ENCODE assay signal across 9 mouse cellular contexts in genomic region chr3:68708230-68708629, GRCm38 (mm10). TPM values are rescaled to one million over a fixed set of nuclear protein-coding genes. Genes with fewer than 3 reads are reported as not detected.
DNase-seq lines count a peak whose midpoint lies in the region; ATAC-seq and TF ChIP-seq lines count a peak whose summit lies in the region.
"Had no signal": no experiment of that assay in that cellular context is flagged by ENCODE, and none has a peak within 500 bp of the region (broad histone marks: within the 10 kb centered on the region; RNA-seq: fewer than 3 reads in every experiment).

No protein-coding gene starts in this region.

- peak; percentile 24 to 55 for DNase-seq in heart, adult 2 months
- peak; percentile 69 for DNase-seq in testis, postnatal 10 days (ENCODE audit: low spot score)
- no peak for DNase-seq in testis, postnatal 14 days (ENCODE audit: low spot score)
- peak; percentile 79 to 83 for DNase-seq in cerebellum, postnatal 10 days
- DNase-seq in heart, postnatal 4 days, result peak; percentile 76
- peak; percentile 63 for DNase-seq in lung, postnatal 25 days (ENCODE audit: low spot score)
- DNase-seq in urinary bladder, adult 2 months (ENCODE audit: low spot score), result no peak

- WGBS in heart, adult 2 months, result 34% methylated on average over 8 of the region's 8 CpGs
- 42% methylated on average over 8 of the region's 8 CpGs for WGBS in heart, embryonic 12.5 days

- TF ChIP-seq POLR2A in heart, adult 2 months (IDR thresholded peaks at IDR 0.05; ENCODE audit: insufficient read depth, low read depth, low read length), result no peak

- no peaks in the 10 kb centered on the region for H3K36me3 ChIP-seq in heart, adult 2 months (ENCODE audit: control insufficient read depth, insufficient read depth, low read length)
- H3K36me3 ChIP-seq in heart, embryonic 12.5 days, result no peaks in the 10 kb centered on the region

- TF ChIP-seq CTCF in heart, adult 2 months (IDR thresholded peaks at IDR 0.05), result peak; percentile 78

- H3K4me2 ChIP-seq in heart, embryonic 12.5 days, result no peak overlapping the region

- H3K4me1 ChIP-seq in heart, adult 2 months (ENCODE audit: control insufficient read depth, insufficient read depth, low read length), result no peaks in the 10 kb centered on the region
- 0 out of 2 replicates have a peak, but pooled peaks cover 5% of the 10 kb centered on the region for H3K4me1 ChIP-seq in heart, embryonic 12.5 days (replicated peaks)

- no peak overlapping the region for H3K4me3 ChIP-seq in heart, adult 2 months
- no peak overlapping the region for H3K4me3 ChIP-seq in heart, embryonic 12.5 days

- H3K27me3 ChIP-seq in heart, adult 2 months (ENCODE audit: control insufficient read depth, insufficient read depth, low read length), result no peaks in the 10 kb centered on the region
- no peaks in the 10 kb centered on the region for H3K27me3 ChIP-seq in heart, embryonic 12.5 days (replicated peaks)

- ATAC-seq in heart, embryonic 12.5 days (ENCODE audit: insufficient number of reproducible peaks, low FRiP score), result no peak

- H3K9ac ChIP-seq in heart, adult 2 months (ENCODE audit: low read depth, low read length), result no peak overlapping the region
- H3K9ac ChIP-seq in heart, embryonic 12.5 days, result no peak overlapping the region

- intact Hi-C loops in heart, adult 2 months (cut with DNase I), result loop anchor here (1.0 kb wide), 1 partner anchor 93 kb away; no protein-coding TSS in a partner anchor

- TF ChIP-seq EP300 in heart, adult 2 months (IDR thresholded peaks at IDR 0.05; ENCODE audit: insufficient read depth, low read depth, low read length), result no peak

- no peaks in the 10 kb centered on the region for H3K79me2 ChIP-seq in heart, adult 2 months (replicated peaks; ENCODE audit: control insufficient read depth, insufficient read depth, low read length)

- no peak overlapping the region for H3K27ac ChIP-seq in heart, adult 2 months
- H3K27ac ChIP-seq in heart, embryonic 12.5 days (ENCODE audit: poor library complexity, severe bottlenecking), result no peak overlapping the region

- H3K9me3 ChIP-seq in heart, embryonic 12.5 days (replicated peaks), result no peaks in the 10 kb centered on the region

RNA-seq across cellular contexts. Expression of gene Il12a, which starts 17.8 kb away (rescaled TPM):
- total RNA-seq in heart, adult 2 months (2021), result under 1 TPM in 1 of 2 experiments, not detected in 1; 0.23 TPM
- polyA plus RNA-seq in heart, adult 2 months (2012; rRNA removed), result 0.84 and 1.2 TPM in 2 replicates
- 0.20 TPM in 1 of 2 replicates, not detected in the other for polyA plus RNA-seq in heart, embryonic 12.5 days (2016; fragmentation: Nextera tagmentation; extraction: Ambion mirVana)
- under 1 TPM in 1 of 2 experiments, not detected in 1; 0.20 TPM for total RNA-seq in heart, postnatal 4 days (2021)
- 0.18 and 0.21 TPM in 2 replicates for polyA plus RNA-seq in urinary bladder, adult 2 months (2012; rRNA removed)
- polyA plus RNA-seq: intestine, embryonic 14.5 days had no signal

Comparison
In these comparisons a context has a peak if more than half of its experiments do, and no peak if none do; other contexts are left out.
1. DNase-seq: peak in heart, adult 2 months (2 of 2), testis, postnatal 10 days (single experiment), cerebellum, postnatal 10 days (2 of 2), heart, postnatal 4 days (single experiment) and lung, postnatal 25 days (single experiment); none in testis, postnatal 14 days (single experiment) and urinary bladder, adult 2 months (single experiment).